Mouse (Mus musculus) stomach, embryonic 14.5 days (tissue): ENCODE data around the gene Fntb. TPM values are rescaled to one million over a fixed set of nuclear protein-coding genes. Genes with fewer than 3 reads are reported as not detected.
A peak's percentile ranks its signal among the peaks of the same experiment; 100 is the strongest.

Experiments
- ATAC-seq: fragments of 200-750 bp; cut with Nextera tagmentation; 2 replicates; pipeline ENCODE4 v1.8.0; 2017; ENCODE audit warnings: low read depth, moderate TSS enrichment; ENCODE audit not compliant: insufficient number of reproducible peaks, insufficient read depth, low FRiP score
- H3K27ac ChIP-seq: fragments of 300-500 bp; sonication (generic); 2 replicates; pipeline ENCODE4 v1.5.1; 2014; ENCODE audit warnings: mild to moderate bottlenecking, low read length, moderate library complexity, mixed read lengths
- H3K27me3 ChIP-seq: fragments of 300-500 bp; sonication (generic); 2 replicates; pipeline ENCODE4 v1.6.1; 2014; ENCODE audit warnings: low read length, control low read depth, mixed read lengths; ENCODE audit not compliant: control insufficient read depth, insufficient read depth
- H3K36me3 ChIP-seq: fragments of 300-500 bp; sonication (generic); 2 replicates; pipeline ENCODE4 v1.6.1; 2014; ENCODE audit warnings: mild to moderate bottlenecking, control low read depth, low read length, moderate library complexity, mixed read lengths; ENCODE audit not compliant: control insufficient read depth, insufficient read depth
- H3K4me1 ChIP-seq: fragments of 300-500 bp; sonication (generic); 2 replicates; pipeline ENCODE4 v1.6.1; 2014; ENCODE audit warnings: low read length, control low read depth, mixed read lengths; ENCODE audit not compliant: control insufficient read depth, insufficient read depth
- H3K4me2 ChIP-seq: fragments of 300-500 bp; sonication (generic); replicated peaks from 2 replicates; pipeline ENCODE4 v1.6.1; 2014; ENCODE audit warnings: low read depth, low read length, control low read depth
- H3K4me3 ChIP-seq: fragments of 300-500 bp; sonication (generic); 2 replicates; pipeline ENCODE4 v1.5.1; 2014; ENCODE audit warnings: low read depth, low read length, control low read depth
- H3K9ac ChIP-seq: fragments of 300-500 bp; sonication (generic); replicated peaks from 2 replicates; pipeline ENCODE4 v1.6.1; 2014; ENCODE audit warnings: low read depth, mild to moderate bottlenecking, control low read depth, low read length, moderate library complexity, mixed read lengths
- H3K9me3 ChIP-seq: fragments of 300-500 bp; sonication (generic); 2 replicates; pipeline ENCODE4 v1.6.1; 2016; ENCODE audit warnings: low read depth, low read length, control low read depth; ENCODE audit not compliant: control insufficient read depth
- WGBS: fragments of 180-500 bp; shearing (Covaris S2); extraction: QIAGEN DNeasy Blood & Tissue Kit; methylation state at CpG from one replicate; pipeline ENCODE4 v1.1.7; 2014; 5-methylcytosine and 5-hydroxymethylcytosine counted together
- polyA plus RNA-seq: library from polyadenylated mRNA; unstranded; fragments of >200 nt; fragmentation: Nextera tagmentation; extraction: Ambion mirVana; gene quantifications from 2 replicates; pipeline ENCODE4 v1.2.1, GENCODE M21; 2014

Fntb gene
- polyA plus RNA-seq, 1 experiment from 2014 or later = 44.8 TPM

DNA sequence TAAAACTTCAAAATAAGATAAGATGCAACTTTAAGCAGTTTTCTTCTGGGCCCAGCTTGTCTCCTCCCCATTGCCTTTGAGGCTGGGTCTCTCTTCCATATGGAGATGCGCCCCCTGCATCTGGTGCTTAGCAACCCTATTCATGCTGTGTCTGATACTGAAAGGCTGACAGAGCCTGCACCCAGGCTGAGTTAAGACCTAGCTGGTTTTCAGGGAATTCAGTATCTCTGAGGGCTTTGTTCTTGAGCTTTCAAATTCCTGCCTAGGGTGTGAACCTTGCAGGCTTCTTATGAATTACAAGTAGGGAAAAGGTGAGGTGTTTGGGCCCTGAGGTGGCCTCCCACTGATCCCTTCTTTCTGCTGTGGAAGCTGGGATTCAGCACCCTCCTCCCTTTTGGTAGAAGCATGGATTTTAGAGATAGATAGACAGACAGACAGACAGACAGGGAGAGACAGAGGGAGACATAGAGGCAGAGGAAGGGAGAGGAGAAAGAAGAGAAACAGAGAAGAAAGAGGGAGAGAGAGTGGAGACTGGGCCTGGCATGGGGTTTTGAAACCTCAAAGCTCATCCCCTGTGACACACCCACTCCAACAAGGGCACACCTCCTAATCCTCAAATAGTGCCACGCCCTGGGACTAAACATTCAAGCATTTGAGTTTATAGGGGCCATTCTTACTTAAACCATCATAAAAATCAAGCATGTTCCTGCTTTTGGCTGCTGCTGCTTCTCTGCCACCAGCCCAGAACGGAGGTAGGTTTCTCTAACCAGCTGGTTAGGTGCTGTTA, 136.3 kb downstream of the Fntb start:
- no peaks in the 10 kb centered on the region for H3K27me3 ChIP-seq
- no peak overlapping the region for H3K4me3 ChIP-seq
- no peak overlapping the region for H3K27ac ChIP-seq
- H3K4me1 ChIP-seq = no peaks in the 10 kb centered on the region
- H3K4me2 ChIP-seq = no peak overlapping the region
- H3K36me3 ChIP-seq = no peaks in the 10 kb centered on the region; the same call in 1 of the 2 replicates
- H3K9ac ChIP-seq = no peak overlapping the region
- no peaks in the 10 kb centered on the region for H3K9me3 ChIP-seq
- 79% methylated on average over 3 of the region's 3 CpGs for WGBS
- no peak for ATAC-seq

DNA sequence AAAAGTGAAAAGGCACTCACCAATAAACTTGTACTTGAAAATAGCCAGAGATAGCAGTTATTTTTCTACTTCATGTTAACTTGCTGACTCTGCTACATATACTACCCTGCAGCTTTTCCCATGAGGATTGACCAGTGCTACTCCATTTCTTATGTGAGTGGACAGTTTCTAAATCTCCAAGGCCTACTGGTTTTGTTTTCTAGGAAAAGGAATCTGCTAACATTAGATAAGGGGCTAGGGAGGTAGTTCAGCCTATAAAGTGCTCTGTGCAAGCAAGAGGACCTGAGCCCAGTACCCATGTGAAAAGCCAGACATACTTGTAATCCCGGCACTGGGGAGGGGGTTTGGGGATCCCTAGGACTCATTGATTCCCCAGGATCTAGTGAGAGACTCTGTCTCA, 140.9 kb downstream of the Fntb start:
- Histone ChIP-seq H3K4me2 (no peak overlapping the region), H3K4me1 (no peaks in the 10 kb centered on the region), H3K9ac (no peak overlapping the region), H3K27ac (no peak overlapping the region), H3K4me3 (no peak overlapping the region), H3K36me3 (no peaks in the 10 kb centered on the region), H3K9me3 (no peaks in the 10 kb centered on the region), H3K27me3 (no peaks in the 10 kb centered on the region)
- no peak for ATAC-seq
- 80% methylated on average over 1 of the region's 1 CpGs for WGBS

DNA sequence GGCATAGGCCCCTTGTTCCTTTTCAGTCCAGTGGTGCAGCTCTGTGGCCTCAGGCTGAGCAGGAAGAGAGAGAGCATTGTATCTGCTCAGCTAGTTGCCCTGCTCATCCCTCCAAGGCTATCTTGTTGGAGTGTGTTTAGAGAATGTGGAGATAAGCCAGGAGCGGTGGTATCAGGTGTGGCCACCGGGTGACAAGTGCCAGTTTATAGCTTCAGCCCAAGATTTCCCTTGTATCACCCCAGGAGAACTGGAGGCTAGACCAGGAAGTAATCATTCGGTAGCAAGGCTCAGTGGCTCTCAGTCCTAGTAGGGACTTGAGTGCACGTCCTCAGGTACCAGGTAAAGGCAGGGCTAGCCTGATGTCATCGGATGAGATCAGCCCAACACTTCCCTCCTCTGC, 143.8 kb downstream of the Fntb start:
- ATAC-seq = peak; percentile 62; the same call in 1 of the 2 replicates
- H3K4me2 ChIP-seq = no peak overlapping the region
- WGBS = 81% methylated on average over 5 of the region's 5 CpGs

DNA sequence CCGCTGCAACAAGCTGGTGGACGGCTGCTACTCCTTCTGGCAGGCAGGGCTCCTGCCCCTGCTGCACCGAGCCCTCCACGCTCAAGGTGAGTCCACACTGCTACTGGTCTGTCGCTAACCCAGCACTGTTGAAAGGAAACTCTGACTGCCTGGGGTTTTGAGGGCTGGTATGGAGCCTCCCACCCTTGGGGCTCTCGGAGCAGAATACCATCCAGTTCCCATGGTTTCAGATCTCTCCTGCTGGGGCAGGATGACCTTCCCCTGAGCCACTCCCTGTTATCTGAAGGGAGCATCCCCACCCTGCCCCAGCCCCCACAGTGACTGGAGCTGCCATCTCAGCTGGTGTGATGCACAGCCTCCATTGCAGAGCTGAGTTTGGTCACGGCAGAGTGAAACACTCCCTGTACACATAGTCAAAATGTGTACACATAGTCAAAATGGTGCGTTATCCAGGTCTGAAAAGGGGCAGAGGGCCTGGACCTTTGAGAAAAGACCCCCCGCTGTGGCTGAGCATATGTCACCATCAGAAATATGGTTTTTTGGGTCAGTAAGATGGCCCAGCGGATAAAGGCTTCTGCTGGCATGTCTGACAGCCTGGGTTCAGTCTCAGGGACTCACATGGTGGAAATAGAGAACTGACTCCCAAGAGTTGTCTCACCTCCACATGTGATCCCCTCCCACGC, 145.0 kb downstream of the Fntb start:
- Histone ChIP-seq H3K27me3 (no peaks in the 10 kb centered on the region), H3K4me2 (no peak overlapping the region), H3K27ac (no peak overlapping the region), H3K4me3 (no peak overlapping the region), H3K36me3 (peaks cover 3% of the 10 kb centered on the region; the same call in 1 of the 2 replicates), H3K4me1 (no peaks in the 10 kb centered on the region), H3K9me3 (no peaks in the 10 kb centered on the region), H3K9ac (no peak overlapping the region)
- WGBS = 81% methylated on average over 11 of the region's 11 CpGs
- peak; percentile 75; the same call in 1 of the 2 replicates for ATAC-seq

More for the DNA sequence above, 143.8 kb downstream of the Fntb start:
- Histone ChIP-seq H3K27ac (no peak overlapping the region), H3K36me3 (no peaks in the 10 kb centered on the region; the same call in 1 of the 2 replicates), H3K9me3 (no peaks in the 10 kb centered on the region), H3K4me3 (no peak overlapping the region), H3K27me3 (no peaks in the 10 kb centered on the region), H3K4me1 (no peaks in the 10 kb centered on the region), H3K9ac (no peak overlapping the region)

DNA sequence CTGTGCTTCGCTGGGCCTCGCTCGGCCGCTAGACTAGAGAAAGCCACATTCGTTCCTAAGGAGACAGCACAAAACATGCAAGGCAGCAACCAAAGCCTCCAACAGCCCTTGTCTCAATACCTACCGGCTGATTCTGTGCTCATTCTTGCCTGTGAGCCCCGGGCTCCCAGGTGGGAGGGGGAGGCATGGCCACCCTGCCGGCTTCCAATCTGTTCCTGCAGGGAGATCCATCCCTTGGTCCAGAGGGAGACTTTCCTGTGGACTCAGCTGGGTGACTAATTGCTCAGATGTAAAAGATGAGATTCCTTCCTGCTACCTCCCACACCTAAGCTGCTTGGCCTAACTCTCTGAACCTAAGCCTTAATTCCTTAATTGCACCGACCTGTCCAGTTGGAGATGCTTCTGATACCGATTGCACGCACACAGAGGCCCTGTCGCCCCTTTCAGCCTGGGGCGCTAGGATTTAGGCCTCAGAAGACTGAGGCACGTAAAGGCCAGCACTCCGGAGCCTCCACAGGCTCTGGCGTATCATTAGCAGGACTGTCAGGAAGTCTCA, 145.9 kb downstream of the Fntb start:
- WGBS = 83% methylated on average over 16 of the region's 16 CpGs

DNA sequence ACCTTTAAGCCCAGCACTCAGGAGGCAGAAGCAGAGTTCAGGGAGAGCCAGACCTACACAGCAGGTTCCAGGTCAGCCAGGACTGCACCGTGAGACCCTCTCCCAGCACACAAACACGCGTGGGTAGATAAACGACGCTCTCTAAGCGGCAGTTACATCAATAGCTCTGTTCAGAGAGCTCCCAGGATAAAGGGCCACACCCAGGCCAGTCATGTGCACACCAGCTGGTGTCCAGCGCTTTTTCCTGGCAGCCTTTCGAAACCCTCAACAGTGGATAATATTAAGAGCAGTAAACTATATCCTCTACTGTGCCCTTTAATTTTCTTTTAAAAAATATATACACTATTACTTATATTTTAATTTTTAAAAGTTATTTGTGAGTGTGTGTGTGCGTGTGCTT, 146.8 kb downstream of the Fntb start:
- no peaks in the 10 kb centered on the region for H3K27me3 ChIP-seq
- WGBS = 60% methylated on average over 9 of the region's 9 CpGs
- no peak for ATAC-seq
- H3K9me3 ChIP-seq = no peaks in the 10 kb centered on the region
- peaks cover 9% of the 10 kb centered on the region; the same call in 1 of the 2 replicates for H3K36me3 ChIP-seq
- H3K4me1 ChIP-seq = no peaks in the 10 kb centered on the region
- no peak overlapping the region for H3K4me2 ChIP-seq
- H3K4me3 ChIP-seq = no peak overlapping the region
- no peak overlapping the region for H3K27ac ChIP-seq
- no peak overlapping the region for H3K9ac ChIP-seq

More for the DNA sequence above, 145.9 kb downstream of the Fntb start:
- Histone ChIP-seq H3K4me2 (no peak overlapping the region), H3K4me1 (no peaks in the 10 kb centered on the region), H3K36me3 (peaks cover 6% of the 10 kb centered on the region; the same call in 1 of the 2 replicates), H3K9me3 (no peaks in the 10 kb centered on the region), H3K9ac (no peak overlapping the region), H3K27ac (no peak overlapping the region), H3K4me3 (no peak overlapping the region), H3K27me3 (no peaks in the 10 kb centered on the region)
- no peak for ATAC-seq

DNA sequence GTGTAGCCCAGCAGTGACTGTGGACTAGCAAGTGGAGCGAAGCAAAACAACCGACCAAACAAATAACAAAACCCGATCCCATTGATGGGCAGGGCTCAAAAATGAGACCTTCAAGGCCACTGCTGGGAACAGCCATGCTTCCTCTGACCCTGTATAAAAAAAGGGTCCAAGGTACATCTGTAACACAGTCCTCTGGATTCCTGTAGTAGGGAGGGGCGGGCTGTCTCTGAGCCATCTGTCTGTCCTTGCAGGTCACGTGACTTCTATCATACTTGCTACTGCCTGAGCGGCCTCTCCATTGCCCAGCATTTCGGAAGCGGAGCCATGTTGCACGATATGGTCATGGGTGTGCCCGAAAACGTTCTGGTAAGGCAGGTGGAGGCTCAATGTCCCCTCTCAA, 150.8 kb downstream of the Fntb start:
- no peak for ATAC-seq

DNA sequence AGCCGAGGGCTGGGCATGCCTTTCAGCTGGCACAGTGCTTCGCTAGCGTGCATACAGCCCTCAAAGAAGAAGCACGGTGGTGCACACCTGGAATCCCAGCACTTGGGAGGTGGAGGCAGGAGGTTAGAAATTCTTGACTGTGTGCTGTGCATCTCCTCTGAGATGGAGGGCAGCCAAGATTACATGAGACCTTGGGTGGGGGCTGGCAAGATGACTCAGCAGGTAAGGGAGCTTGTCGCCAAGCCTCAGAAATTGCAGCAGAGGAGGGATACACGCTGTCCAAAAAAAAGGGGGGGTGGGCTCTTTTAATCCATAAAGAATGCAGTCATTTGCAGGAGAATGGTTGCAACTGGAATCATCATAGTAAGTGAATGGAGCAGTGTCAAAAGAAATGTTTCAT, 152.7 kb downstream of the Fntb start:
- 78% methylated on average over 6 of the region's 6 CpGs for WGBS
- Histone ChIP-seq H3K9ac (no peak overlapping the region), H3K27ac (no peak overlapping the region), H3K4me1 (no peaks in the 10 kb centered on the region), H3K4me2 (no peak overlapping the region), H3K27me3 (no peaks in the 10 kb centered on the region), H3K9me3 (no peaks in the 10 kb centered on the region), H3K36me3 (peaks cover 9% of the 10 kb centered on the region; the same call in 1 of the 2 replicates), H3K4me3 (no peak overlapping the region)
- ATAC-seq = no peak

More for the DNA sequence above, 150.8 kb downstream of the Fntb start:
- Histone ChIP-seq H3K4me3 (no peak overlapping the region), H3K27ac (no peak overlapping the region), H3K9ac (no peak overlapping the region), H3K36me3 (peaks cover 9% of the 10 kb centered on the region; the same call in 1 of the 2 replicates), H3K4me1 (no peaks in the 10 kb centered on the region), H3K9me3 (no peaks in the 10 kb centered on the region), H3K27me3 (no peaks in the 10 kb centered on the region), H3K4me2 (no peak overlapping the region)
- 94% methylated on average over 11 of the region's 11 CpGs for WGBS
